Mouse (Mus musculus) macrophage (primary cell): ENCODE measurements around the gene Fam83f. TPM values are rescaled to one million over a fixed set of nuclear protein-coding genes. Genes with fewer than 3 reads are reported as not detected.

Experiments
- H3K27ac ChIP-seq: fragments of 350-480 bp; formaldehyde crosslinking; 2 replicates; pipeline ENCODE4 v1.9.0; 2021
- H3K36me3 ChIP-seq: fragments of 350-480 bp; formaldehyde crosslinking; 2 replicates; pipeline ENCODE4 v1.9.0; 2021; ENCODE audit errors: inconsistent target
- H3K4me3 ChIP-seq: fragments of 350-480 bp; formaldehyde crosslinking; 2 replicates; pipeline ENCODE4 v1.9.0; 2021; ENCODE audit errors: inconsistent target
- H3K79me2 ChIP-seq: fragments of 350-480 bp; formaldehyde crosslinking; 2 replicates; pipeline ENCODE4 v1.9.0; 2021; ENCODE audit errors: inconsistent target
- WGBS: methylation state at CpG from one replicate; pipeline ENCODE4 v1.1.7; 2026; ENCODE audit warnings: inconsistent platforms; ENCODE audit not compliant: missing documents; 5-methylcytosine and 5-hydroxymethylcytosine counted together
- polyA plus RNA-seq: library from polyadenylated mRNA; stranded (reverse); fragments of 250-400 nt; gene quantifications from 3 replicates; pipeline ENCODE4 v1.2.4, GENCODE M21; 2018; ENCODE audit warnings: inconsistent platforms

The Fam83f gene
- polyA plus RNA-seq, 1 experiment from 2014 or later: 2.5 TPM

DNA sequence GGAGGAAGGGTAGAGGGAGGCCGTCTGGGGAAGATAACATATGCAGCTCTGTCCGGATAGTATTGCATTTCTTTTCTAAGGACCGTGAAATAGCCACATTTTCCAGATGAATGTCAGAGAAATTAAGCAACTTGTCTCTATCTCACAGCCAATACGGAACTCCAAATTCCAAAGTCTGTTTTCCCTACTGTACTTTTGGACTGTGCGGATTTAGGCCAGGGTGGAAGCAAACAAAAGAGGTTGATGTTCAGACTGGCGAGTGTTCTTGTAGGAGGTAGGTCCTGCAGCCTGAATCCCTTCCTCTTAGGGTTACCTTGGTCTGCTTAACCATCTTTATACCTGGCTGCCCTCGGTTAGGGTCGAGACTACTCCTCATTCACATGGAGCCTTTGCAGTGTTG lies 10.7 kb downstream of the Fam83f start:
- Histone ChIP-seq H3K36me3 (no peaks in the 10 kb centered on the region), H3K27ac (no peak overlapping the region), H3K4me3 (no peak overlapping the region), H3K79me2 (no peaks in the 10 kb centered on the region)
- 97% methylated on average over 8 of the region's 8 CpGs for WGBS

DNA sequence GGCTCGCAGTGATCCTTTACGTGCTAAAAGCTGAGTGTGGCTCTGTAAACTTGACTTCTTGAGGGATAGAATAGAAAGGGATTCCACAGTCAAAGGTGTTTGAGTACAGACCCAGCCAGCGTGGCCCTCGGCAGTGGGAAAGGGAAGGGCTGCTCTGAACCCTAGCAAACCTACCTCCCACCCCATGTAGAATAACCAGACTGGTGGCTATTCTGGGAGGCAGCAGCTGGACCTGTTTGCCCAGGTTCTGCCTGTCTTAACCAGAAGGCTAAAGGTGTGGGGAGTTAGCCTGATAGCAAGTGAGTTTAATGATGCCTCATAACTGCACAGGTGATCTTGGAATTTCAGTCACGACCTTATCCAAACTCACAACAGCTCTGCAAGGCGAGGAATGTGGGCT lies 11.5 kb downstream of the Fam83f start:
- WGBS: 97% methylated on average over 6 of the region's 6 CpGs
- no peaks in the 10 kb centered on the region for H3K79me2 ChIP-seq
- no peak overlapping the region for H3K27ac ChIP-seq
- H3K4me3 ChIP-seq: no peak overlapping the region
- no peaks in the 10 kb centered on the region for H3K36me3 ChIP-seq

DNA sequence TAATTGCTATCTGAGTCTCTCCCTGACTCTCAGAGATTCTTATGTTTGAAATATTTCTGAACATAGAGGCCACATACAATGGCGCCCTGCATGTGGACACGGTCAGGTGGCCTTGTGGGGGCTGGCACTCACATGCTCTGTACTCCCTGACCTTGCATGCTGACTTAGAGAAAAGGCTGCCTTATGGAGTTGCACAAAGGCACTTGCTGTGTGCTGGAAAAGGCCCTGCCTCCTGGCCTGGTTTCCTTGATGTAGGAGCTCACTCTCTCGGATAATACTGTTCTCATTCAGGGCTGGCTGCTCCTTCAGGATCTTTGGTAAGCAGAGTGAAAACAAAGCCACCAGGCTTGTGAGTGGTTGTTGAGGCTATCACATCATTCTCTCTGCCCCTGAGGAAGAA lies 12.3 kb downstream of the Fam83f start:
- Histone ChIP-seq H3K27ac (no peak overlapping the region), H3K36me3 (no peaks in the 10 kb centered on the region)
- WGBS: 98% methylated on average over 3 of the region's 3 CpGs

DNA sequence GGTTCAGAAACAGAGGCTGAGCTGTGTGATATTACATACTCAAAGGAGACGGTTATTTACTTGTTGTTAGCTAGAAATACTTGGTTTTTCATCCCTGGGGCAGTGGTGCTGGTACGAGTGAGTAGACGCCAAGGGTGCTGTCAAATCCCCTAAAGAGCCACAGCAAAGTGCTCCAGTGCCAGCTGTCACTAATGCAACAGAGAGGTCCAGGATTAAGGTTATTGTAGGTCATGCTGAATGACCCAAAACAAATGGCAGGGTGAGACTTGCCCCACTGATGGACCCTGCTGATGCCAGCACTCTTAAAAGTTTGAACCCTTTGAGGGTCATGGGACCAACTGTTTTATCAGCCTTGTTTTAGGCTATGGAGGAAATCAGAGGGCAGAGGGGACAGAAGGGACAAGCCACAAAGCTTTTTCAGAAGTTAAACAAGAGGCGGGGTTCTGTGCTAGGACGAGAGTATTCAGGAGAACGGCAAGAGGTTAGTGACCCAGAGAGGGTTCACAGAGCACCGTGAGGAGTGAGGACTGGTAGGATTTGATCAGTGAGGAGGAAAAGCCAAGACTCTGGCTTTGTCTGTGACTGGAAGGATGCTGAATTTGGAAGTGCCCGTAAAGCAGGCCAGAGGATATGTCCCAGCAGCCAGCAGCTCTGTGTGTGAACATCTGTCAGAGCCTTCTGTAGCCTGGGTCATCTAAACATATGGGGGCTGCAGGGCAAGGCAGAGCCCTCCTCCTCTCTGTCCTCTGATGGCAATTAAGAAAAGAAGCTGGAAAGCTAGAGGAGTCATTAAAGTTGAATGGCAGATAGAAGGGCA lies 13.3 kb downstream of the Fam83f start:
- no peaks in the 10 kb centered on the region for H3K36me3 ChIP-seq
- WGBS: 89% methylated on average over 8 of the region's 8 CpGs
- H3K79me2 ChIP-seq: no peaks in the 10 kb centered on the region
- H3K4me3 ChIP-seq: no peak overlapping the region
- H3K27ac ChIP-seq: no peak overlapping the region

More for the DNA sequence above, 12.3 kb downstream of the Fam83f start:
- Histone ChIP-seq H3K79me2 (no peaks in the 10 kb centered on the region), H3K4me3 (no peak overlapping the region)

DNA sequence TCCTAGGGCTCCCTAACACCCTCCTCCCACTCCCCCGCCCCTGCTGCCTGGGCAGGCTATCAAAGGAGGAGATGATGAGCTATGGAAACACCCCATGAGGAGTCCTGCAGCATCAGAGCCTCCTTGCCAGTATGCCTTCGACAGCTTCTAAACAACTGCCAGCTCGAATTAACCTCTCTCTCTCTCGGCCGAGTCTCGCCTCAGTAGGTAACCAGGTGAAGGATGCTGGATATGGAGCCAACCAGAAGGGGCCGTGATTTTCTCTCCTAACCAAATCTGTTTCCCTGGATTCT lies 13.9 kb downstream of the Fam83f start:
- Histone ChIP-seq H3K79me2 (no peaks in the 10 kb centered on the region), H3K27ac (no peak overlapping the region), H3K4me3 (no peak overlapping the region), H3K36me3 (no peaks in the 10 kb centered on the region)
- 89% methylated on average over 7 of the region's 7 CpGs for WGBS

DNA sequence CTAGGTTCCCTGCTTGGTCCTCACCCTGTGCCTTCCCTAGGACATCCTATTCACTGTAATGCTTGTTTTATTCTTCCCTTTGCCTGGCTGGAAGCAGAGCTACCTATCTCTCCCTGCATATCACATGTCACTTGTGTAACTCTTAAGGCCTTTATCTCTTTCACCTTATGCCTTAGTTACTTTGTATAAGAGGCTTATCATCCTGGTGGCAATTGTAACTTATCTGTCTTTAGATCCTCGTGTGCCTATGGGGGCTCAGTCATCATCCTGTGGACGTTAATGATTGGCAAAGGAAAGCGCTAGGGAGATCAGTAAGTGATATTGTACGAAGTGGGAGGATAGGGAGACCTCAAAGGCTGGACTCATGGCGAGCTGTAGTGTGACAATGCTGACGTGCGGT lies 16.9 kb downstream of the Fam83f start:
- H3K36me3 ChIP-seq: no peaks in the 10 kb centered on the region
- 89% methylated on average over 7 of the region's 7 CpGs for WGBS
- no peak overlapping the region for H3K27ac ChIP-seq
- no peaks in the 10 kb centered on the region for H3K79me2 ChIP-seq
- H3K4me3 ChIP-seq: no peak overlapping the region

DNA sequence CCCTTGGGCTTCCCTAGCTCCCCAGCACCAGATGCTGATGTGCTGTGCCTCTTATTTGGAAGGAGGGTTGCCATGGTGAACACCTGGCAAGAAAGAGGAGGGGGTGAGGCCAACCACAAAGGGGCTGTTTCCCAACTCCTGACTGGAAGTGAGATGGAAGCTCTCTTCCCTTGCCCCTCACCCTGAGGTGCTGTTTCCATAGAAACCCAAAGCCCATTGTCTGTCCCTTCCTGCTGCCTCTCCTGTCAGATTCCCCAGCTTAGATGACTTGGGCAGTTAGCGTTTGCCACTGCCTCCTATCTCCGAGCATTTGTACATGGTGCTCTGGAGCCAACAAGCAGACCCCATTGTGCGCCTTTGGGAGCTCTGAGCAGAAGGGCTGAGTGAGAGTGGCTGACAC lies 21.8 kb downstream of the Fam83f start:
- Histone ChIP-seq H3K4me3 (no peak overlapping the region), H3K79me2 (no peaks in the 10 kb centered on the region), H3K27ac (no peak overlapping the region), H3K36me3 (no peaks in the 10 kb centered on the region)
- WGBS: 85% methylated on average over 3 of the region's 3 CpGs

DNA sequence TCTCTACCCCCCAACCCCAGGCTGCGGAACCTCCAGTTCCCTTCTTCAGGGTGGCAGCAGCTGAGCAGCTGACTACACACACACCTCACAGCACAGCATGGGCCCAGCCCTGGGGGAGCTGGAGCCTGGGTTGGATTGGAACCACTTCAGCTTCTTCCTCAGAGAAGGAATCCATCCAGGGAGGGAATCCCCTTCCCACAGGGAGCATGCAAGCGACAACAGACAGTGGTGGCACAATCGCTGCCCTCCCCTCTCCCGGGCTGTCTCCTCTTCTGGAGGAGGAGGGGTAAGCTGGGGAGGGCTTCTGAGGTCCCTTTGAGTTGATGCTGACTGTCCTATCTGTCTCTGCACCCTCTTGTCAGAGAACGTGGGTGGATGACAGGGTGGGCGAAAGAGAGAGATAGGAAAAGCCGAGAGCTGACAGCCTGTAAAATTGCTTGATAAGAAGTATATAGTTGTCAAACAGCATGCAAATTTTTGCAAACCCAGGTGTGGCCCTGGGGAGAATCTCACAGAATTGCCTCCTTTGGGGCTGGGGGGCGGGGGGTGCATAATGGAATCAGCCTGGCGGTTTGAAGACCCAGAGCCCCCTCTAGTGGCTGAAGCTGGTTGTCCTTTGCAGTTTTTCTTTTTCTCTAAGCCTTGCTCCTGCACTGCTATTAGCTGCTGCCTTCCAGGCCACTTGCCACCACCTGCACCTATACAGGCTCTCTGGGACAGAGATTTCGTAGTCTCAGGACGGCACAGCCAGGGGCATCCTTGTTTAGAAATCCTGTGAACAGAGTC lies 22.7 kb downstream of the Fam83f start:
- Histone ChIP-seq H3K4me3 (no peak overlapping the region), H3K36me3 (no peaks in the 10 kb centered on the region), H3K79me2 (no peaks in the 10 kb centered on the region), H3K27ac (no peak overlapping the region)
- WGBS: 42% methylated on average over 9 of the region's 11 CpGs

DNA sequence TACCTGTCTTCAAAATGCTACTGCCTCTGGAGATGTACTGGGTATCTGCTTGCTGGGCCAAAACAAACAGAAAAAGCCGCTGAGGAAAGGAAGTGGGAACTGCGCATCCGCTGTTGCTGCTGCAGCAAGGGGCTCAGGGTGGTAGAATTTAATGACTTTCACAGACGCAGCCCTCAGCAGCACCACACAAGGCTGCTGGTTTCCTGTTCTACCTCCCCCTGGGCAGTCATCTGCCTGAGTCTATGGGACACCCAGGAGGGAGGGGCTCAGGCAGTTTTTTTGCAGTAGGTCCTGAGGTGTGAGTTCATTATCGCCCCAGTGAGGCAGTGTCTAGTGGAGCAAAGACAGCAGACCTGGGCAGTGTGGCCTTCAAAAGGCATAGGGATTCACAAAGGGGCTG lies 25.9 kb downstream of the Fam83f start:
- H3K36me3 ChIP-seq: no peaks in the 10 kb centered on the region
- no peak overlapping the region for H3K27ac ChIP-seq
- H3K4me3 ChIP-seq: no peak overlapping the region
- WGBS: 25% methylated on average over 5 of the region's 5 CpGs
- no peaks in the 10 kb centered on the region for H3K79me2 ChIP-seq

DNA sequence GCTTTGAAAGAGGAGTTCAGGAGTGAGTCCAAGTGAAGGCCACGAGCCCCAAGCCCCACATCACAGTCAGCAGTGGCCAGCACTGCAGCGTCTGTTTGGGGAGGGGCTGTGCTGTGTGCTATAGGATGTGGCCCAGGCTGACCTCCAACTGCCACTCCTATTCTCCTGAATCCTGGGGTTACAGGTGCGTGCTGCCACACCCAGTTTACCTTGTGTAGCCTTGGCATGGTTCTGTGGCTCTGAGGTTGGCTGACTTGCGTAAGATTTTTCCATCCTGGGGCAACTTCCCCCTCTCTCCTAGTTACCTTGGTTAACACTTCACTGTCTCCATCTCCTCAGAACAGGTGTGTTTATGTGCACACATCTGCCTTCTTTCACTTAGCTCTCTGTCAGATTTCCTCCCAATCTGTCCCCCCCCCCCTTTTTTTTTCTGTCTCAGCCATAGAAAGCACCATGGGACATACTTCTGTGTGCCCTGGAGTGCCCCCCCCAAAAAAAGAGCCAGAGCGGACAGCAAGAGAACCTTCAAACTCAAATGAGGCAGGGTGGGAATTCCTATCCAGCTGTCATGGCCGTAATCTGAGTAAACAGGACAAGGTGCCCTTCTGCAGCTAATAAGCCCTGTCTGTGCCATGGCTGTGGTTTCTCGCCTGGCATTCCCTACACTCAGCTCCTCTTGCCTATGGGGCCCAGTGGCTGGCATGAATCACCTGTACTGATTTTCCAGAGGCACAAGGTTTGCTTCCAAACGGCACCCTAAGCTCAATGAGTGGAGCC lies 30.0 kb downstream of the Fam83f start:
- H3K79me2 ChIP-seq: no peaks in the 10 kb centered on the region
- 81% methylated on average over 8 of the region's 8 CpGs for WGBS
- H3K36me3 ChIP-seq: no peaks in the 10 kb centered on the region
- H3K27ac ChIP-seq: no peak overlapping the region
- H3K4me3 ChIP-seq: no peak overlapping the region

DNA sequence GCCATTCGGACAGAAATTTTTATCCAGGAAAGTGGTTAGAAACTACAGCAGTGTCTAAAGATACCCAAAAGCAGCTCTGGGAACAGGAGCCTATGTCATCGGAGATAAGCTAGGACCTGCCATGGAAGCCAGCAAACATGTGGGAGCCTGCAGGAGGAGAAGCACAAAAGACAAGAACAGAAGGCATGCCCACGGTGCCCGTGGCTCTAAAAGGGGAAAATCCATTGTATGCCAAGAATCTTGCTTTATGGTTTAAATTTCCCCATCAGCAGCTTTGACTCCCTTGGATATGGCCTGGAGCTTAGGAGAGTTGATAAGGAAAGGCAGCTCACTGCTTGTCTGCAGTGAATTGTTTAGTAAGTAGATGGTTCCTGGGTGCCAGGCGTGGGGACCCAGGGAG lies 31.3 kb downstream of the Fam83f start:
- Histone ChIP-seq H3K79me2 (no peaks in the 10 kb centered on the region), H3K4me3 (no peak overlapping the region), H3K27ac (no peak overlapping the region), H3K36me3 (no peaks in the 10 kb centered on the region)
- 96% methylated on average over 5 of the region's 5 CpGs for WGBS

DNA sequence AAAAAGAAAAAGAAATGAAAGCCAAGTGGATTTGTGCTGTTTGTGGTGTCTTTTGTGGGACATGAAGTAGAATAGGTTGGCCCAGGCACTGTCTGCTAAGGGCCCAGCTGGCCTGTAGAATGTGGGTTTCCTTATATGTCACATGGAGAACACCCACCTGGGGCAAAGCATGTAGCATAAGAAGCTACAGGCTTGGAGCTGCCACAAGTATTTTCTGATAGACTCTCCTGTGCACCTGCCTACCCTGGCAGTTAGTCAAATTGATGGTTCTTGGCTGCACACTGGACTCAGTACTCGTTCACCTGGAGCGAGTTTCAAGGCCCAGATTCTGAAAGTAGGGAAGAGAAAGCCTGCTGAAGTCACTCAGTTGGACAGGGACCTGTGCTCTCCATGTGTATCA lies 31.8 kb downstream of the Fam83f start:
- no peaks in the 10 kb centered on the region for H3K79me2 ChIP-seq
- no peak overlapping the region for H3K27ac ChIP-seq
- H3K36me3 ChIP-seq: no peaks in the 10 kb centered on the region
- H3K4me3 ChIP-seq: no peak overlapping the region
- WGBS: 92% methylated on average over 2 of the region's 2 CpGs

DNA sequence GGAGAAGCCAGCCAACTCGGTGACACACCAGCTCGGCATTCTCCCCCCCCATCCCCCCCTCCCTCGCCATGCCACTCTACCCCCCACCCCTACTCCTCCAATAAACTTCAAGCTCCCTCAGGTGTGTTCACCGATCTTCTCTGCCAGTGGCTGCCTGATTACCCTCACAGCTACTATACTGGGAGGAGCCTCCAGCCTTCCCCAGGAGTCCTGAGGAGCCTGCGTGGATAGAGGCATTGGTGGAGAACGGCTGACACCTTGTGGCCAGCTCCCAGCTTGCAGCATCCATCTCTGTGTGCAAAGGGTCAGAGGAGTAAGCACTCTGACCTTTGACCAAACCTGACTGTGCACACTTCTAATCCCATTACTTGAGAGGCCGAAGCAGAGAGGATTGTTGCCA lies 32.6 kb downstream of the Fam83f start:
- no peak overlapping the region for H3K27ac ChIP-seq
- H3K79me2 ChIP-seq: no peaks in the 10 kb centered on the region
- H3K4me3 ChIP-seq: no peak overlapping the region
- WGBS: 10% methylated on average over 5 of the region's 7 CpGs
- no peaks in the 10 kb centered on the region for H3K36me3 ChIP-seq

DNA sequence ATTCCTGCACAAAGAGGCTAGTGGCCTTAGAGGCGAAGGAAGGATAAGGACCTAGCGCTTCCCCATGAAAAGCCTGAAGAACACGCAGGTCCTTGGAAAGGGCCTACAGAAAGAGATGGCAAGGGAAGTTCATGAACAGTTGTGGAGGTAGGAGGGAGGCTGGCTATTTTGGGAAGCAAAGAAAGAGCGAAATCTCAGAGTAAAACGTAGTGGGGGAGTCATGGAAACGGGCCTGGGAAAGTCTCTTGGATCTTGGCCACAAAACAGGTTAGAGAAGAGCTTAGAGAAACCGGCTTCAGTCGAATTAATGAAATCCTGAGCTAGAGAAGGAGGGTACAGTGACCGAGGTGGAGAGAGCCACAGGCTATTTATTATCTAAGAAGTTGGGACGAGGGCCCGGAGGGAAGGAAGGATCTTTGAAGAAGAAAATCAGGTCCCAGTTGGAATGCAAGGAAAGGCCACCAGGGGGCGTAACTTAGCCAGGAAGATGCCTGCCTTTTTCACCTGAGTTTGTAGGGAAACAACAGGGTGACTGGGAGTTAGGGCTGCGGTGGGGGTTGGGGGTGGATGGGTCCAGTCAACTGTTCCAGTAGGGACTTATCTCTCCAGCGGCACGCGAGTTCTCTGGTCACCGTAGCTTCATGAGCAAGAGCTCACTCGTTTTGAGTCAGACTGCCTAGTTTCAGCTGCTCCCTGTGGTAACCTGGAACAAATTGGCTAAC lies 34.3 kb downstream of the Fam83f start:
- Histone ChIP-seq H3K79me2 (no peaks in the 10 kb centered on the region), H3K27ac (no peak overlapping the region), H3K4me3 (no peak overlapping the region), H3K36me3 (no peaks in the 10 kb centered on the region)
- WGBS: 28% methylated on average over 17 of the region's 18 CpGs
